Mouse (Mus musculus): Measurements from ENCODE around the gene Sema6b.
A peak's percentile ranks its signal among the peaks of the same experiment; 100 is the strongest.

Gene Sema6b

DNA sequence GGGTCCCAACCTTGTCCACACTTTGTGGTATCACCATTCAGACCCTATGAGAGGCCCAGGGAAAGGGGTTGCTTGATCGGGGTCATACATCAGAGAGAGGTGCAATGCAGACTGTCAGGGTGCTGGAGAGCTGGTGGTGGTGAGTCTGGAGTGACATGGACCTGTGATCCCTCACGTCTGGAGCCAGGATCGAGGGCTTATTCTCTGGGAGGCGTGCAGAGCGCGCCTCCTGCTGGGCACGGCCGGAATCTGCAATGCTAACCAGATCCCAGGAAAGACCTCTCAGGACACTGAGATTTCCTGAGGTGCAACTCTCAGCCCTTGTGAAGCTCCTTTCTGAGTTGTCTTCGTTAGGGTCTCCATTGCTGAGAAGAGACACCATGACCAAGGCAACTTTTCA lies 19.6 kb upstream of the Sema6b start:
- TF ChIP-seq GATA4 (IDR thresholded peaks at IDR 0.05; ENCODE audit: insufficient replicate concordance, low read length): no peak

GRCm38 (mm10) chr17:56153643-56154042 lies 13.5 kb upstream of the Sema6b start:
- no peak for TF ChIP-seq GATA4 (IDR thresholded peaks at IDR 0.05; ENCODE audit: insufficient replicate concordance, low read length)

DNA sequence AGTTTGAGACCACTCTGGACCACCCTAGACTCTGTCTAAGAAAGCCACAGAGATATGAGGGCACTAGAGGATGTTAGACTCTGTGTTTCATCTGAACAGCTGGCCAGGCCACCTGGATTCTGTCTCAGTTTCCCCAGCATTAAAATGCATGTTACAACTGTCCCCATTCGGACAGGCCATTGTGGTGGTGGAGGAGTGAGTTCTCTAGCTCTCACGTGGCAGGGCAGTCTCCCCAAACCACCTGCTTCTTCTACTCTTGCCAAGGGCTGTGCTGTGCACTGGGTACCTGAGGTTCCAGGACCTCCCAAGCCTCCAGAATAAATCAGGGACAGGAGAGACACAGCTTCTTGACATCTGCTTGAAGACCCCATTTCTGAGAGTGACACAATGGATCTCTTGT lies 9.8 kb upstream of the Sema6b start:
- TF ChIP-seq GATA4 (IDR thresholded peaks at IDR 0.05; ENCODE audit: insufficient replicate concordance, low read length): no peak

- no peak for TF ChIP-seq GATA4 (IDR thresholded peaks at IDR 0.05; ENCODE audit: insufficient replicate concordance, low read length)
Observed at GRCm38 (mm10) chr17:56148790-56149618, 8.9 kb upstream of the Sema6b start.

DNA sequence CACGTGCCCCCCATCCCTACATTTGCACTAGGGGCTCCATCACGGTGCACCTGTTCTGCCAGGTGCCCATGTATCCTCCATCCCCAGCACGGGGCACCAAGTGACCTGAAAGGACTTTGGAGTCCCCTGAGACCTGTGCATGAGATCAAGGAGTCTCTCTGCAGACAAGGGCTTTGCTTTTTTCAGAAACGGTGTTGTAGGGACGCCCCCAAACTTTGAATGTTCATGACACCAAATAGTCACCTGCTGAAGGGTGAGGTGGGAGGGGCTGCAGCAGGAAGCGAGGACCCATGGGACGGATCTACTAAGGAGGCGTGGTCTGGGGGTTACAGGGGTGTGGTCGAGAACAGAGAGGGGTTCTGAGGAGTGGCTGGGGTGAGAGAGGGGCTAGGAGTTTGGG lies 8.1 kb upstream of the Sema6b start:
- no peak for TF ChIP-seq GATA4 (IDR thresholded peaks at IDR 0.05; ENCODE audit: insufficient replicate concordance, low read length)

DNA sequence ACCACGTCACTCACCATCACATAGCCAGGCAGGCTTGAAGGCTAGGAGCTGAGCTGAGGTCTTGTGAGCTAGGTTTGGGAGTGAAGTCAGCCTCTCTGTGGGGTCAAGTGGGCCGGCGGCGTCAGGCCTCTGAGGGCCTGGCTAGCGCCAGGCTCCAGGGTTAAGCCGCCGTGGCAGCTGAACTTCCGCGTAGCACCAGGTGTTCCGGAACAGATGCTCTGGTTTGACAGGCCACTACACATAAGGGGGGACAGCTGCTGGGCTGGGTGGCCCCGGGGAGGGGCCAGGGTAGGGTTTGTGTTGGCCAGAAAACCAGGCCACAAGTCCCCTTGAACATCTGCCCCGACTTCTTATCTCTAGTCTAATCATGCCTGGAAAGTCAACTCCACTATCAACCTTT lies 7.3 kb upstream of the Sema6b start:
- TF ChIP-seq GATA4 (IDR thresholded peaks at IDR 0.05; ENCODE audit: insufficient replicate concordance, low read length): no peak

GRCm38 (mm10) chr17:56146131-56146530 lies 6.0 kb upstream of the Sema6b start:
- no peak for TF ChIP-seq GATA4 (IDR thresholded peaks at IDR 0.05; ENCODE audit: insufficient replicate concordance, low read length)

DNA sequence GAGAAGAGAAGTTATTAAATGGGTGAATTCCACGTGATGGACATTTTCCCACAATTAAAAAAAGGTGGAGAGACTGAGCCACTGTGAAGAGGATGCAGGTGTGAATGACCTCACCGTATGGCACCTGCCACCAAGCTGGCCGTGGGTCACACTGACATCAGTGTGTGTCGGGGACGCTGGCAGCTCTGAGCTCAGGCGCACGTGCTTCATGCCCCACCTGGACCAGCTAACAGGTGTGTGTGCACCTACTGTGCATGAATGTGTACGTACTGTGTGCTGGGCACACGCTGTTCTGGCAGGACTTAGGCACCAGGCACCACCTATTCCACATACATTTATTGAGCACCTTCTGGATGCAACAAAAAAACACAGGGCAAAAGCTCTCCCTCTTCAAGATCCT lies 4.4 kb upstream of the Sema6b start:
- no peak for TF ChIP-seq GATA4 (IDR thresholded peaks at IDR 0.05; ENCODE audit: insufficient replicate concordance, low read length)

DNA sequence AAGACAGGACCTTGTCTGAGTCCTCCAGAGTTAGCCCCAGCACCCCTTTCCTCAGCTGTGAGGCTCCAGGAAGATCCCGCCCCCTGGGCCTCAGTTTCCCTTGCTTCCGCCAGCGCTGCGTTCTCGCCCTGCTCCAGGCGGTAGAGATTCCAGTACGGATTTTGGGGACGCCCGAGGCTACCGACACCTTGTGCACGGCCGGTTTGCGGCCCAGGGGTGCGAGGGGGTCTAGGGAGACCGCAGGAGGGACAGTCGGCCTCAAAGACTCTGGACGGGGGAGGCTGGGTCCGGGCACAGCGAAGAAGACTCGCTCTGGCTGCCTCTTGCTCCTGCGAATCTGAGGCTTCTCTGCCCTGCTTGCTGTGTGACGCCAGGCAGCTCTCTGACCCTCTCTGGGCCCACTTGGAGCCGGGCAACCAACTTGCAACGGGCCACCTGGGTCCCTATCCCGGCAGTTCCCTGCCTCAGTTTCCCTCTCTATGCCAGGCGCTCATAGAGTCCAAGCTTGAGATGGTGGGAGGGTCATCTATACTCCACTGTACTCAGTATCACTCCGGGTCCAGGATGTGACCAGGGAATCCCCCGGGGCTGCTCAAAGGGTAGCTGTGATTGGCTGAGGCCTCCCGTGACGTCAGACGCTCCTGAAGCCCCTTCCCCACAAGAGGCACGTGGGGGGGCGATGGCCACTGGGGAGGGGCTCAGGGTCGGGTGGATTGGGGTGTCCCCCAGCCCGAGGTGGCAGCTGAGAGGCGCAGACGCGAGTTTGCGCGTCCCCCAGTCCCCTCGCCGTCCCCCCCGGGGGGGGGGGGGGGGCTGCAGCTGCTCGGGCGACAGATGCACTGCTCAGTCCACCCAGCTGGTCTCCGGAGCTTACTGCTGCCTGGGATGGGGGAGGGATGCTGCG lies 1.8 kb upstream of the Sema6b start:
- no peak for TF ChIP-seq GATA4 (IDR thresholded peaks at IDR 0.05; ENCODE audit: insufficient replicate concordance, low read length)

DNA sequence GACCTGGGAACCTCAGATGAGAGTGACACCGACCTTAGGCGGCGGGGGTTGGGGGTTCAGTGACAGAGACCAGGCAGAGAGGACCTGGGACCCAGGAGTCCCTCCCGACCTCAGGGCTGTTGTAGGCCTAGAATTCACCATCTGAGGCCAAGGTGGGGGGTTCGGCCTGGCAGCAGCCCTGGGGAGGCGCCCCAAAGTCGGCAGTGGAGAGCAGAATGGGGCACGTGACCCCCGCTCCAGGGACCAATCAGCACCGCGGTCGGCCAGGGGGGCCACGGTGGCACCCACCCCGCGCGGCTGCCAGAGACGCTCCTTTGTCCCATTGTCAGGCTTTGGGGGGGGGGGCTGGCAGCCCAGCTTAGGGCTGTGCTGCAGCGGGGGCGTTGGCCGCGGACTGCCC lies 788 bp downstream of the Sema6b start:
- no peak for TF ChIP-seq GATA4 (IDR thresholded peaks at IDR 0.05; ENCODE audit: insufficient replicate concordance, low read length)

- TF ChIP-seq GATA4 (IDR thresholded peaks at IDR 0.05; ENCODE audit: insufficient replicate concordance, low read length): no peak
Observed at GRCm38 (mm10) chr17:56137839-56138613, 2.1 kb downstream of the Sema6b start.

- peak; percentile 43; the same call in 1 of the 2 replicates for TF ChIP-seq GATA4 (IDR thresholded peaks at IDR 0.05; ENCODE audit: insufficient replicate concordance, low read length)
Observed at GRCm38 (mm10) chr17:56136558-56136957, 3.6 kb downstream of the Sema6b start.

DNA sequence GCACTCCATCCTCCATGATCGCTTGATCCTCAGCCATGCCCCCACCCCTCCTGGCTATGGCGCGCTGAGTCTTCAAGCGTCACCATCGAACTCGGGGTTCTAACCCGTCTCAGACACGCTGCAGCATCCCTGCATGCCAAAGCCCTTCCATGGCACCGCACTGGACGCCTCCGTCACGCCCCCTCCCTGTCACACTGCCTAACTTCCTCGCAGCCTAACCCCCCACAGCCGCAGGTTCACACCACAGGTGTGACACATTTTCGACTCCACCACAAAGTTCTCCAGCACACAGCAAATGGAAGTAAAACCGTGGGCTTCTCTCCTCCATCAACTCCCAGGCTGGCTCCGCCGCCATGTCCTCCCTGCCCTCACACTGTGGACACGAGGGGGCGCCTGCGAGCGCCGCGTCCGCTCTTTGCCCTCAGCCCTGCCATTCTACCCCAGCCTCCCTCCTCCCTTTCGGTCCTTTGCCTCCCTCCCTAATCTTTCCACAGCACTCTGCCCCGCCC lies 5.6 kb downstream of the Sema6b start:
- TF ChIP-seq GATA4 (IDR thresholded peaks at IDR 0.05; ENCODE audit: insufficient replicate concordance, low read length): no peak

- TF ChIP-seq GATA4 (IDR thresholded peaks at IDR 0.05; ENCODE audit: insufficient replicate concordance, low read length): peak; percentile 65; the same call in 1 of the 2 replicates
Observed at GRCm38 (mm10) chr17:56133457-56134363, 6.4 kb downstream of the Sema6b start.

Measured in liver, adult (tissue).